Mouse (Mus musculus): Measurements from ENCODE around the gene Cyp17a1. TPM values are rescaled to one million over a fixed set of nuclear protein-coding genes. Genes with fewer than 3 reads are reported as not detected.
A peak's percentile ranks its signal among the peaks of the same experiment; 100 is the strongest.

Gene Cyp17a1
- polyA plus RNA-seq, 1 experiment from 2014 or later = not detected

GRCm38 (mm10) chr19:46696943-46697342 is 24.0 kb upstream of the Cyp17a1 start:
- WGBS = 94% methylated on average over 7 of the region's 7 CpGs
- Histone ChIP-seq H3K9ac (no peak overlapping the region), H3K4me1 (no peaks in the 10 kb centered on the region), H3K36me3 (replicated peaks) (peaks cover 2% of the 10 kb centered on the region; the same call in 1 of the 2 replicates), H3K9me3 (no peaks in the 10 kb centered on the region), H3K4me3 (replicated peaks) (no peak overlapping the region), H3K27ac (no peak overlapping the region), H3K4me2 (no peak overlapping the region), H3K27me3 (0 out of 2 replicates have a peak, but pooled peaks cover 3% of the 10 kb centered on the region)
- no peak for ATAC-seq (ENCODE audit: low FRiP score)

GRCm38 (mm10) chr19:46696482-46696881 is 23.5 kb upstream of the Cyp17a1 start:
- Histone ChIP-seq H3K9me3 (no peaks in the 10 kb centered on the region), H3K4me2 (no peak overlapping the region), H3K36me3 (replicated peaks) (no peaks in the 10 kb centered on the region; the same call in 1 of the 2 replicates), H3K27me3 (0 out of 2 replicates have a peak, but pooled peaks cover 3% of the 10 kb centered on the region), H3K4me1 (no peaks in the 10 kb centered on the region), H3K4me3 (replicated peaks) (no peak overlapping the region), H3K9ac (no peak overlapping the region), H3K27ac (no peak overlapping the region)
- ATAC-seq (ENCODE audit: low FRiP score) = no peak
- WGBS = 95% methylated on average over 8 of the region's 8 CpGs

GRCm38 (mm10) chr19:46693146-46693545 is 20.2 kb upstream of the Cyp17a1 start:
- Histone ChIP-seq H3K4me1 (peaks cover 11% of the 10 kb centered on the region), H3K4me3 (replicated peaks) (no peak overlapping the region), H3K9me3 (no peaks in the 10 kb centered on the region), H3K9ac (no peak overlapping the region), H3K4me2 (no peak overlapping the region), H3K27ac (no peak overlapping the region), H3K27me3 (0 out of 2 replicates have a peak, but pooled peaks cover 3% of the 10 kb centered on the region), H3K36me3 (replicated peaks) (no peaks in the 10 kb centered on the region; the same call in 1 of the 2 replicates)
- ATAC-seq (ENCODE audit: low FRiP score) = no peak
- 90% methylated on average over 4 of the region's 4 CpGs for WGBS

GRCm38 (mm10) chr19:46691078-46691477 is 18.1 kb upstream of the Cyp17a1 start:
- H3K27me3 ChIP-seq = no peaks in the 10 kb centered on the region
- no peak overlapping the region for H3K4me3 ChIP-seq (replicated peaks)
- H3K36me3 ChIP-seq (replicated peaks) = no peaks in the 10 kb centered on the region; the same call in 1 of the 2 replicates
- ATAC-seq (ENCODE audit: low FRiP score) = no peak
- peaks cover 11% of the 10 kb centered on the region for H3K4me1 ChIP-seq
- H3K9ac ChIP-seq = no peak overlapping the region
- no peak overlapping the region for H3K27ac ChIP-seq
- H3K9me3 ChIP-seq = no peaks in the 10 kb centered on the region
- H3K4me2 ChIP-seq = no peak overlapping the region
- 81% methylated on average over 2 of the region's 2 CpGs for WGBS

GRCm38 (mm10) chr19:46690387-46690786 is 17.4 kb upstream of the Cyp17a1 start:
- H3K27me3 ChIP-seq = no peaks in the 10 kb centered on the region
- ATAC-seq (ENCODE audit: low FRiP score) = peak; percentile 55; the same call in 1 of the 2 replicates
- H3K4me3 ChIP-seq (replicated peaks) = peak overlapping the region; percentile 72
- H3K27ac ChIP-seq = peak overlapping the region; percentile 71
- no peaks in the 10 kb centered on the region for H3K9me3 ChIP-seq
- H3K36me3 ChIP-seq (replicated peaks) = no peaks in the 10 kb centered on the region; the same call in 1 of the 2 replicates
- peak overlapping the region; percentile 56 for H3K4me2 ChIP-seq
- 73% methylated on average over 11 of the region's 11 CpGs for WGBS
- peaks cover 11% of the 10 kb centered on the region for H3K4me1 ChIP-seq
- peak overlapping the region; percentile 82 for H3K9ac ChIP-seq

- no peaks in the 10 kb centered on the region for H3K9me3 ChIP-seq
- peak within 1 kb of the TSS; percentile 71 for H3K27ac ChIP-seq
- peak within 1 kb of the TSS; percentile 72 for H3K4me3 ChIP-seq (replicated peaks)
- H3K36me3 ChIP-seq (replicated peaks) = no peaks in the 10 kb centered on the region; the same call in 1 of the 2 replicates
- WGBS = 4% methylated on average over 44 of the region's 44 CpGs
- no peaks in the 10 kb centered on the region for H3K27me3 ChIP-seq
- peak within 1 kb of the TSS; percentile 56 for H3K4me2 ChIP-seq
- peaks cover 11% of the 10 kb centered on the region for H3K4me1 ChIP-seq
- ATAC-seq (ENCODE audit: low FRiP score) = peak; percentile 96
- peak within 1 kb of the TSS; percentile 82 for H3K9ac ChIP-seq
These were observed 16.7 kb upstream of the Cyp17a1 start, which contains the start of gene Borcs7 for GRCm38 (mm10) chr19:46689460-46690372. Gene Borcs7, plus strand, starts transcription at chr19:46689906.

- H3K27ac ChIP-seq = no peak overlapping the region
- H3K27me3 ChIP-seq = peaks cover 2% of the 10 kb centered on the region; the same call in 1 of the 2 replicates
- H3K4me3 ChIP-seq (replicated peaks) = no peak overlapping the region
- H3K9ac ChIP-seq = no peak overlapping the region
- H3K9me3 ChIP-seq = no peaks in the 10 kb centered on the region
- 74% methylated on average over 12 of the region's 12 CpGs for WGBS
- ATAC-seq (ENCODE audit: low FRiP score) = no peak
- H3K36me3 ChIP-seq (replicated peaks) = no peaks in the 10 kb centered on the region
- H3K4me1 ChIP-seq = no peaks in the 10 kb centered on the region
- H3K4me2 ChIP-seq = no peak overlapping the region
These were observed 6.9 kb upstream of the Cyp17a1 start for GRCm38 (mm10) chr19:46679720-46680383.

- H3K4me3 ChIP-seq (replicated peaks) = no peak overlapping the region
- no peaks in the 10 kb centered on the region for H3K4me1 ChIP-seq
- peaks cover 2% of the 10 kb centered on the region; the same call in 1 of the 2 replicates for H3K27me3 ChIP-seq
- H3K4me2 ChIP-seq = no peak overlapping the region
- no peaks in the 10 kb centered on the region for H3K36me3 ChIP-seq (replicated peaks)
- no peak for ATAC-seq (ENCODE audit: low FRiP score)
- H3K9me3 ChIP-seq = no peaks in the 10 kb centered on the region
- no peak overlapping the region for H3K9ac ChIP-seq
- no peak overlapping the region for H3K27ac ChIP-seq
- 77% methylated on average over 3 of the region's 3 CpGs for WGBS
These were observed 2.7 kb upstream of the Cyp17a1 start for GRCm38 (mm10) chr19:46675641-46676040.

GRCm38 (mm10) chr19:46670691-46671090 is 2.3 kb downstream of the Cyp17a1 start:
- 26% methylated on average over 13 of the region's 13 CpGs for WGBS
- Histone ChIP-seq H3K4me1 (peaks cover 2% of the 10 kb centered on the region), H3K9me3 (no peaks in the 10 kb centered on the region), H3K9ac (no peak overlapping the region), H3K4me2 (no peak overlapping the region), H3K27ac (no peak overlapping the region), H3K4me3 (replicated peaks) (no peak overlapping the region), H3K36me3 (replicated peaks) (no peaks in the 10 kb centered on the region), H3K27me3 (no peaks in the 10 kb centered on the region)
- peak; percentile 51; the same call in 1 of the 2 replicates for ATAC-seq (ENCODE audit: low FRiP score)

- Histone ChIP-seq H3K4me2 (no peak overlapping the region), H3K4me3 (replicated peaks) (no peak overlapping the region), H3K27me3 (no peaks in the 10 kb centered on the region), H3K9ac (no peak overlapping the region), H3K27ac (no peak overlapping the region), H3K9me3 (no peaks in the 10 kb centered on the region), H3K4me1 (peaks cover 10% of the 10 kb centered on the region), H3K36me3 (replicated peaks) (no peaks in the 10 kb centered on the region)
- 93% methylated on average over 5 of the region's 5 CpGs for WGBS
- ATAC-seq (ENCODE audit: low FRiP score) = no peak
These were observed 3.2 kb downstream of the Cyp17a1 start for GRCm38 (mm10) chr19:46669802-46670201.

- 90% methylated on average over 10 of the region's 10 CpGs for WGBS
These were observed 4.7 kb downstream of the Cyp17a1 start for GRCm38 (mm10) chr19:46668263-46668662.

GRCm38 (mm10) chr19:46667300-46667699 is 5.7 kb downstream of the Cyp17a1 start:
- Histone ChIP-seq H3K9me3 (no peaks in the 10 kb centered on the region), H3K4me3 (replicated peaks) (no peak overlapping the region), H3K4me1 (peaks cover 10% of the 10 kb centered on the region), H3K4me2 (no peak overlapping the region), H3K27me3 (no peaks in the 10 kb centered on the region), H3K9ac (no peak overlapping the region), H3K27ac (no peak overlapping the region), H3K36me3 (replicated peaks) (no peaks in the 10 kb centered on the region)
- WGBS = 77% methylated on average over 11 of the region's 11 CpGs
- no peak for ATAC-seq (ENCODE audit: low FRiP score)

More at GRCm38 (mm10) chr19:46668263-46668662, 4.7 kb downstream of the Cyp17a1 start:
- Histone ChIP-seq H3K36me3 (replicated peaks) (no peaks in the 10 kb centered on the region), H3K4me2 (no peak overlapping the region), H3K4me1 (peaks cover 10% of the 10 kb centered on the region), H3K27me3 (no peaks in the 10 kb centered on the region), H3K4me3 (replicated peaks) (no peak overlapping the region), H3K27ac (no peak overlapping the region), H3K9me3 (no peaks in the 10 kb centered on the region), H3K9ac (no peak overlapping the region)
- ATAC-seq (ENCODE audit: low FRiP score) = no peak
